Mouse (Mus musculus) Muller cell, postnatal 12 days (primary cell): Measurements from ENCODE around the gene Twf2.

ENCODE experiments used
- DNase-seq: peaks from one replicate; pipeline ENCODE4 v3.0.0-alpha.2; 2015; ENCODE audit errors: inconsistent ontology term

Gene Twf2

DNA sequence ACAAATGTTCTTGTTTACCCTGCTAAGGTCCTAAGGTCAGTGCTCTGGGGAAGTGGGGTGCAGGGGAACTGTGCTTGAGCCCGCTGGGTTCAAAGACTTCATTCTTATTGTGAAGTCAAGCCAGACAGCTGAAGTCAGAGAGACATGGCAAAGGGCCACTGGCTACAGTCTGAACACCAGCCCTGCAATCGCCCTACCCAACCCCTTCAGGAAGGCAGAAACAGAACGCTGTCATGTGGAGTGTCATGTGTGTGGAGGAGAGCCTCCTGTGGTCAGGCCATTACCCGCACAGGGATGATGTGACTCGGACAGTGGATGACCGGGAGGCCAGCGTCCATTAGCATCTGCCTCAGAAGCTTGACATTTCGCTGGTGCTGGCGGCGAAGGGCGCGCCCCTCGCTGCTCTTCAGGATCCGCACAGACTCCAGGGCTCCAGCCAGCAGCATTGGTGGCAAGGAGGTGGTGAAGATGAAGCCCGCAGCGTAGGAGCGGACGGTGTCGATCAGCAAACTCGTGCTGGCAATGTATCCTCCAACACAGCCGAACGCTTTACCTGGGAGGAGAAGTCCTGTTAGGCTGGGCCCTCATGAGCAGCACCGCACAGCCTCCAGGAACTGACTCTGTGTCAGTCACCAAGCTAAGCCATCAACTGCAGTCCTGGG lies 33.4 kb downstream of the Twf2 start:
- no peak for DNase-seq

- peak; percentile 17 for DNase-seq
These were observed 33.9 kb downstream of the Twf2 start for GRCm38 (mm10) chr9:106236818-106237211.

DNA sequence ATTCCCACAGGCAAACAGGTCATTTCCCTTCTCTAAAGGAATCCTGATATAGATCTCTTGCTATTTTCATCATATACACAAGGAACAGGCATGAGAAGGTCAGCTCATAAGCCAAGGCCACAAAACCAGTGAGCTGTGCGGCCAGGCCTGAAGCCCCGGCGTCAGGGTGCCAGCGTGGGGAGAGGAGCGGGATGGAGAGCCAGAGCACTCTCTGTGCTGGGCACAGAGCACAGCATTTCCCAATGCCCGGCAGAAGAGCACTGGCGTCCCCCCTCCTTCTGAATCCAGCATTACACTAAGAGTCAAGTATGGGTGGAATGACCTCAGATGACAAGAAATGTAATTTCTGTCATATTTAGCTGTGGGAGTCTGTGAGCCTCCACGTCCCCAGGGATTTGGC lies 34.5 kb downstream of the Twf2 start:
- no peak for DNase-seq

DNA sequence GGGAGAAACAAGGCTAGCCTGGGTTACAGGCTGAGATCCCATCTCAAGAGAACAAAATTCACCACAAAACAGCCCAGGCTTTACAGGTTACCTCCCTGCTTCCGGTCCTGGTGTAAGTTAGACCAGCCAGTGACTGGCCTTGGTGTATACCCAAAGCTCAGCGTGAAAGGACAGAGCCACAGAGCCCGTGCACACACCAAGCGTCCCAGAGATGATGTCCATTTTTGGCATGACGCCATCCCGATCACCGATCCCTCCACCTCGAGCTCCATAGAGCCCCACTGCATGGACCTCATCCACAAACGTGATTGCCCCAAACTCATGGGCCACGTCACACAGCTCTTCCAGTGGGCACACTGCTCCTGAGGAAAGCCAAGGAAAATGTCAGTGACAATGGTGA lies 35.0 kb downstream of the Twf2 start:
- DNase-seq: no peak

- no peak for DNase-seq
These were observed 38.7 kb downstream of the Twf2 start for GRCm38 (mm10) chr9:106241541-106242164.

GRCm38 (mm10) chr9:106242813-106243488 lies 40.0 kb downstream of the Twf2 start:
- no peak for DNase-seq

GRCm38 (mm10) chr9:106249550-106249949 lies 46.6 kb downstream of the Twf2 start:
- DNase-seq: no peak

GRCm38 (mm10) chr9:106250245-106250644 lies 47.3 kb downstream of the Twf2 start:
- peak; percentile 48 for DNase-seq

- no peak for DNase-seq
These were observed 48.2 kb downstream of the Twf2 start for GRCm38 (mm10) chr9:106251066-106251465.

DNA sequence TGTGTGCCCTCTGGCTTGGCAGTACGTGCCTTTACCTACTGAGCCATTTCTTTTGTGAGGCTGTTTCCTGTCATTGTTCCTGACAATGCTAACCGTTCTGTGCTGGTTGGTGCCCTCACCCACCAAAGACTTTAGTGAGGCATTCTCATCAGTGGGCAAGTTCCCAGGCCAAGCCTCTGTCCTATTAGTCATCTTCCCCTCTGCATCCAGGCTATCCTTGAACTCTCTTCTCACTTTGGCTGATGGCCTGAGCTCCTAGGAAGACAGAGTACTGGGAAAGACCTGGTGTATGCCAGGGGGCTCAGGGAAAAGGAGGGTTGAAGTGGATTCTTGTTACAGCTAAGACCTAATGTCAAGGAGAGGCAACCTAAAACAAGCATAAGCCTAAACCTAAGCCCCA lies 51.1 kb downstream of the Twf2 start:
- peak; percentile 22 for DNase-seq

DNA sequence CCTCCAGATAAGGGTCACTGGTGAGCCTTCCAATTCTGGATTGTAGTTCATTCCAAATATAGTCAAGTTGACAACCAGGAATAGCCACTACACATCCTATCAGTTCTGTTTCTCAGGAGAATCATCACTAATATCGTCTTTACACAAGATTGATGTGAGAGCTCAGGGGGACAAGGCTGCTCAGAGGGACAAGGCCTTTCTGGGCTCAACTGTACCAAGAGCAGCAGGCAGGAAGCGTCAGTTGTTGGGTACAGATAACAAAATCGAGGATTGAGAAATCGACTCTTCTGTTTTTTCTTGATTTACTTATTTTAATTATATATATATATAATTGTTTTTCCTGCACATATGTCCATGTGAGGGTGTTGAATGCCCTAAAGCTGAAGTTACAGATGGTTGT lies 55.5 kb downstream of the Twf2 start:
- no peak for DNase-seq

DNA sequence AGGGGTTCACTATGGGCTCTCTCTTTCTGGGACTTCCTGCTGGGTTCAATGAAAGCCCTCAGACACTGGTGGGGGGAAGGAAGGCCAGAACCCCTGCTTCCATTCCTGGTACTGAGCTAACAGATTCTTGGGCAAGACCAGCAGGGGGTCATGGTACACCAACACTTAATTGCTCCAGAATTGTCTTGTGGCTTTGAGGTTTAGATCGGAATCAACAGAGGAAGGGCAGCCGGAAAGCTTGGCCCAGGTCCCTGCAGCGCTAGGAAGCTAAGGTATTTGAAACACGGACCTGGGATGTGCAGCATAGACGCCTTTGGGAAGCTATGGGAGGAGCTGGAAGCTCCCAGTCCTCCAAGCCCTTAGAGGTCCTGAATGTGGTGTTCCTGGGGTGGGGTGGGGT lies 56.1 kb downstream of the Twf2 start:
- peak; percentile 53 for DNase-seq

- DNase-seq: no peak
These were observed 58.1 kb downstream of the Twf2 start for GRCm38 (mm10) chr9:106261058-106261457.

DNA sequence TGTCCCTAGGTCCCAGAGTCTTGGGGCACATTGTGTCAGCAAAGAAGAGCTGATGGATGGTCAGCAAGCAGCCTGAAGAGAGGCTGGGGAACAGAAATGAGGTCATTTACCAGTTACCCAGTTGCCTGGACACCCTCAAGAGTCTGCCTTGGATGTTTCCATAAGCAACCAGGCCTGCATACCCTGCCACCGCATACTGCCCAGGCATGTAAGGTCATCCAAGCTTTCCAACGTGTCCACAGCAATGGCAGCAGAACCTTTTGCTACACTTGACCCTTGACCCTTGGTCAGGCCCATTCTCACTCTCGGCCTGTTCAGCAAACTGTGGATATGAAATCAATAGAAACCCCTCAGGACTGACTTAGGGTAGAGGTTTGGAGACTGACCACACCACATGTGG lies 58.6 kb downstream of the Twf2 start:
- no peak for DNase-seq

- no peak for DNase-seq
These were observed 59.2 kb downstream of the Twf2 start for GRCm38 (mm10) chr9:106262075-106262474.

- DNase-seq: no peak
These were observed 60.5 kb downstream of the Twf2 start for GRCm38 (mm10) chr9:106263381-106263924.
